Mouse (Mus musculus) thymus, adult 2 months (tissue): ENCODE data around the gene C1galt1c1. TPM values are rescaled to one million over a fixed set of nuclear protein-coding genes. Genes with fewer than 3 reads are reported as not detected.

ENCODE experiments used
- DNase-seq: peaks from one replicate; pipeline ENCODE4 v3.0.0; 2021
- H3K27ac ChIP-seq: fragments of 200-500 bp; 2 replicates; pipeline ENCODE4 v1.5.1; 2012; ENCODE audit warnings: low read length, control low read depth; ENCODE audit not compliant: control insufficient read depth, insufficient read depth
- H3K27me3 ChIP-seq: fragments of 200-500 bp; 2 replicates; pipeline ENCODE4 v1.6.1; 2012; ENCODE audit warnings: mild to moderate bottlenecking, low read length, moderate library complexity, mixed read lengths; ENCODE audit not compliant: control insufficient read depth, insufficient read depth
- H3K36me3 ChIP-seq: fragments of 200-500 bp; 2 replicates; pipeline ENCODE4 v1.6.1; 2012; ENCODE audit warnings: mild to moderate bottlenecking, low read length, moderate library complexity; ENCODE audit not compliant: control insufficient read depth, insufficient read depth
- H3K4me1 ChIP-seq: fragments of 200-500 bp; replicated peaks from 2 replicates; pipeline ENCODE4 v1.6.1; 2012; ENCODE audit warnings: low read length; ENCODE audit not compliant: control insufficient read depth, insufficient read depth
- H3K4me3 ChIP-seq: fragments of 200-500 bp; 2 replicates; pipeline ENCODE4 v1.5.1; 2012; ENCODE audit warnings: mild to moderate bottlenecking, low read length, control low read depth, moderate library complexity; ENCODE audit not compliant: control insufficient read depth, insufficient read depth
- CTCF ChIP-seq: fragments of 200-500 bp; IDR thresholded peaks from 2 replicates; pipeline ENCODE4 v1.5.1; 2012; ENCODE audit warnings: mild to moderate bottlenecking, control low read depth, low read length, moderate library complexity, borderline replicate concordance; ENCODE audit not compliant: control insufficient read depth, poor library complexity, insufficient read depth; ENCODE audit errors: extremely low read depth
- POLR2A ChIP-seq: fragments of 200-500 bp; IDR thresholded peaks from 2 replicates; pipeline ENCODE4 v1.6.1; 2012; ENCODE audit warnings: mild to moderate bottlenecking, low read length, control low read depth, moderate library complexity; ENCODE audit not compliant: control insufficient read depth, poor library complexity, insufficient read depth; ENCODE audit errors: extremely low read depth
- WGBS: fragments of 180-500 bp; shearing (Covaris S2); methylation state at CpG from one replicate; pipeline ENCODE4 v1.1.7; 2018; 5-methylcytosine and 5-hydroxymethylcytosine counted together
- polyA plus RNA-seq: library from polyadenylated mRNA; depleted of rRNA; stranded (reverse); fragments of >200 nt; gene quantifications from 2 replicates; pipeline ENCODE4 v1.2.3, GENCODE M21; 2012; rRNA removed

Gene C1galt1c1
- polyA plus RNA-seq: 4.6 and 5.8 TPM in 2 replicates

- no peak for TF ChIP-seq CTCF
- 0 out of 2 replicates have a peak, but pooled peaks have one; percentile 34 for TF ChIP-seq POLR2A
- WGBS: under 1% methylated on average over 29 of the region's 43 CpGs
- H3K4me3 ChIP-seq: peak within 1 kb of the TSS; percentile 95
- H3K27ac ChIP-seq: peak within 1 kb of the TSS; percentile 59
- H3K4me1 ChIP-seq: no peaks in the 10 kb centered on the region; the same call in 1 of the 2 replicates
- no peaks in the 10 kb centered on the region for H3K27me3 ChIP-seq
- no peaks in the 10 kb centered on the region for H3K36me3 ChIP-seq
- DNase-seq: peak; percentile 88
Observed at GRCm38 (mm10) chrX:38634801-38635637, at the start of gene C1galt1c1. Gene C1galt1c1 (minus strand): TSS chrX:38635087.

- WGBS: 8% methylated on average over 2 of the region's 2 CpGs
Observed at GRCm38 (mm10) chrX:38681972-38682371, 47.1 kb upstream of the C1galt1c1 start.

GRCm38 (mm10) chrX:38669111-38669903 is 34.4 kb upstream of the C1galt1c1 start:
- 84% methylated on average over 6 of the region's 6 CpGs for WGBS
- no peak overlapping the region for H3K4me3 ChIP-seq
- DNase-seq: no peak
- no peaks in the 10 kb centered on the region for H3K4me1 ChIP-seq
- no peak for TF ChIP-seq POLR2A
- TF ChIP-seq CTCF: no peak
- H3K36me3 ChIP-seq: no peaks in the 10 kb centered on the region
- no peaks in the 10 kb centered on the region for H3K27me3 ChIP-seq
- H3K27ac ChIP-seq: no peak overlapping the region

More at GRCm38 (mm10) chrX:38681972-38682371, 47.1 kb upstream of the C1galt1c1 start:
- TF ChIP-seq POLR2A: no peak
- no peak for TF ChIP-seq CTCF
- Histone ChIP-seq H3K27ac (no peak overlapping the region), H3K27me3 (no peaks in the 10 kb centered on the region), H3K4me1 (no peaks in the 10 kb centered on the region), H3K36me3 (no peaks in the 10 kb centered on the region), H3K4me3 (no peak overlapping the region)
- DNase-seq: no peak

- Histone ChIP-seq H3K36me3 (no peaks in the 10 kb centered on the region), H3K27ac (no peak overlapping the region), H3K27me3 (no peaks in the 10 kb centered on the region), H3K4me1 (no peaks in the 10 kb centered on the region), H3K4me3 (no peak overlapping the region)
- WGBS: 94% methylated on average over 4 of the region's 4 CpGs
- no peak for DNase-seq
- TF ChIP-seq POLR2A (no peak), CTCF (no peak)
Observed at GRCm38 (mm10) chrX:38656206-38656883, 21.5 kb upstream of the C1galt1c1 start.

GRCm38 (mm10) chrX:38654681-38655080 is 19.8 kb upstream of the C1galt1c1 start:
- no peak for DNase-seq
- no peak for TF ChIP-seq CTCF
- no peak for TF ChIP-seq POLR2A
- Histone ChIP-seq H3K36me3 (no peaks in the 10 kb centered on the region), H3K4me3 (no peak overlapping the region), H3K4me1 (no peaks in the 10 kb centered on the region), H3K27ac (no peak overlapping the region), H3K27me3 (no peaks in the 10 kb centered on the region)
- WGBS: 92% methylated on average over 5 of the region's 5 CpGs

GRCm38 (mm10) chrX:38653181-38653580 is 18.3 kb upstream of the C1galt1c1 start:
- Histone ChIP-seq H3K4me1 (no peaks in the 10 kb centered on the region), H3K27ac (no peak overlapping the region), H3K4me3 (no peak overlapping the region), H3K27me3 (no peaks in the 10 kb centered on the region), H3K36me3 (no peaks in the 10 kb centered on the region)
- DNase-seq: no peak
- TF ChIP-seq CTCF: no peak
- TF ChIP-seq POLR2A: no peak
- WGBS: 93% methylated on average over 1 of the region's 1 CpGs
